In genomic region chr14:31790797-31791196, GRCm38 (mm10) we compare ENCODE assay signal across 9 mouse cellular contexts. TPM values are rescaled to one million over a fixed set of nuclear protein-coding genes. Genes with fewer than 3 reads are reported as not detected.
DNase-seq lines count a peak whose midpoint lies in the region; ATAC-seq and TF ChIP-seq lines count a peak whose summit lies in the region.
"Had no signal": no experiment of that assay in that cellular context is flagged by ENCODE, and none has a peak within 500 bp of the region (broad histone marks: within the 10 kb centered on the region; RNA-seq: fewer than 3 reads in every experiment).

No protein-coding gene starts in this region.

- ATAC-seq in megakaryocyte, adult 5-6 weeks (ENCODE audit: poor library complexity, severe bottlenecking), result peak; percentile 45; the same call in 1 of the 2 replicates

- H3K4me1 ChIP-seq in liver, adult 2 months (ENCODE audit: control insufficient read depth, insufficient read depth, low read length), result peaks cover 2% of the 10 kb centered on the region; the same call in 1 of the 2 replicates
- H3K4me1 ChIP-seq: neural tube, embryonic 12.5 days had no signal

- H3K79me2 ChIP-seq in liver, adult 2 months (ENCODE audit: control insufficient read depth, insufficient read depth, low read length), result peaks cover 10% of the 10 kb centered on the region; the same call in 1 of the 2 replicates

- H3K27ac ChIP-seq in liver, adult 2 months (replicated peaks; ENCODE audit: insufficient read depth, low read depth, low read length), result no peak overlapping the region
- H3K27ac ChIP-seq: neural tube, embryonic 12.5 days had no signal

- H3K4me3 ChIP-seq in liver, adult 2 months (ENCODE audit: insufficient read depth, low read depth, low read length), result no peak overlapping the region
- H3K4me3 ChIP-seq: neural tube, embryonic 12.5 days had no signal

- whole genome bisulfite sequencing in liver, adult 2 months, result 55% methylated on average over 1 of the region's 1 CpGs

- no peak for TF ChIP-seq POLR2A in liver, adult 2 months (IDR thresholded peaks at IDR 0.05; ENCODE audit: extremely low read depth, insufficient read depth, low read length)
- no peak for TF ChIP-seq POLR2A in brain, embryonic 14.5 days (IDR thresholded peaks at IDR 0.05; ENCODE audit: borderline replicate concordance, extremely low read depth, insufficient read depth, insufficient read length, poor library complexity, severe bottlenecking)

- H3K27me3 ChIP-seq in liver, adult 2 months (ENCODE audit: control insufficient read depth, insufficient read depth, low read length), result no peaks in the 10 kb centered on the region
- H3K27me3 ChIP-seq: neural tube, embryonic 12.5 days had no signal

- peak; percentile 36; the same call in 1 of the 2 replicates for TF ChIP-seq CTCF in liver, adult 2 months (IDR thresholded peaks at IDR 0.05; ENCODE audit: low read depth, low read length)
- no peak for TF ChIP-seq CTCF in brain, embryonic 14.5 days (IDR thresholded peaks at IDR 0.05; ENCODE audit: borderline replicate concordance, extremely low read depth, insufficient read depth, insufficient read length)

- no peaks in the 10 kb centered on the region for H3K36me3 ChIP-seq in liver, adult 2 months (ENCODE audit: control insufficient read depth, insufficient read depth, low read length)
- H3K36me3 ChIP-seq: neural tube, embryonic 12.5 days had no signal

- peak; percentile 65 for DNase-seq in embryo, embryonic 10 days (ENCODE audit: low spot score)
- no peak for DNase-seq in embryo, embryonic 9.5 days (ENCODE audit: extremely low spot score)
- DNase-seq in liver, adult 2 months (ENCODE audit: extremely low read depth, low read depth, low spot score), result no peak
- DNase-seq in liver, result no peak
- DNase-seq in brain, embryonic 14.5 days (ENCODE audit: low read depth), result peak; percentile 52
- no peak for DNase-seq in urinary bladder, postnatal 25 days (ENCODE audit: low spot score)
- DNase-seq in urinary bladder, adult 2 months (ENCODE audit: low spot score), result no peak

- H3K9ac ChIP-seq in liver, adult 2 months (ENCODE audit: low read depth, low read length), result no peak overlapping the region
- H3K9ac ChIP-seq: neural tube, embryonic 12.5 days had no signal

RNA-seq across cellular contexts. Expression of gene Ankrd28, which starts 39.7 kb away (rescaled TPM):
- 23.1 and 27.7 TPM in 2 replicates for total RNA-seq in liver, adult 2 months (2014; rRNA removed)
- polyA plus RNA-seq in liver, adult 2 months (2012; rRNA removed), result 3.4 and 4.0 TPM in 2 replicates
- polyA plus RNA-seq in brain, embryonic 14.5 days (2012; rRNA removed), result 18.4 and 23.9 TPM in 2 replicates
- 19.8 and 24.2 TPM in 2 replicates for total RNA-seq in megakaryocyte, adult 5-6 weeks (2015)
- 35.7 and 42.4 TPM in 2 replicates for total RNA-seq in megakaryocyte, adult 5-6 weeks (2017)
- polyA plus RNA-seq in urinary bladder, adult 2 months (2012; rRNA removed), result 10.3 and 13.7 TPM in 2 replicates

Comparison
In these comparisons a context has a peak if more than half of its experiments do, and no peak if none do; other contexts are left out.
1. DNase-seq: peak in embryo, embryonic 10 days (single experiment) and brain, embryonic 14.5 days (single experiment); none in embryo, embryonic 9.5 days (single experiment), liver, adult 2 months (single experiment), liver (single experiment), urinary bladder, postnatal 25 days (single experiment) and urinary bladder, adult 2 months (single experiment).